ENCODE assay signal across 7 mouse cellular contexts in genomic region chr7:100123486-100123885, GRCm38 (mm10). TPM values are rescaled to one million over a fixed set of nuclear protein-coding genes. Genes with fewer than 3 reads are reported as not detected.
A peak's percentile ranks its signal among the peaks of the same experiment; 100 is the strongest.
DNase-seq lines count a peak whose midpoint lies in the region; TF ChIP-seq lines count a peak whose summit lies in the region.

No protein-coding gene starts in this region.

- peaks cover 26% of the 10 kb centered on the region for H3K79me2 ChIP-seq in C2C12 (ENCODE audit: control insufficient read depth, insufficient read depth)

- H3ac ChIP-seq in C2C12 (ENCODE audit: control insufficient read depth, insufficient read length, low read depth), result no peak overlapping the region

- TF ChIP-seq CTCF in C2C12 (IDR thresholded peaks at IDR 0.05; ENCODE audit: control insufficient read depth, insufficient read depth, insufficient read length), result no peak

- H3K27me3 ChIP-seq in C2C12 (ENCODE audit: control insufficient read depth, insufficient read depth, insufficient read length), result no peaks in the 10 kb centered on the region

- H3K79me3 ChIP-seq in C2C12 (ENCODE audit: low read depth), result peaks cover 13% of the 10 kb centered on the region

- peak; percentile 40 for DNase-seq in kidney, adult 18-20 months
- DNase-seq in kidney, adult 11 months, result no peak
- peak; percentile 17 for DNase-seq in Muller cell, postnatal 12 days (ENCODE audit: inconsistent ontology term)
- DNase-seq in embryo, embryonic 11.5 days (ENCODE audit: low read depth, low spot score), result peak; percentile 26
- DNase-seq in lung, postnatal 4 days, result peak; percentile 58 to 71
- peak; percentile 26 for DNase-seq in thymus, postnatal 25 days

- H3K4me3 ChIP-seq in C2C12 (ENCODE audit: insufficient read depth, poor library complexity, severe bottlenecking), result no peak overlapping the region

- H3K36me3 ChIP-seq in C2C12 (ENCODE audit: control insufficient read depth, insufficient read depth), result peaks cover 11% of the 10 kb centered on the region

TF ChIP-seq in C2C12, 6 proteins besides CTCF, POLR2A, EP300 and RAD21:
- no peak for TF ChIP-seq MAX (IDR thresholded peaks at IDR 0.05)
- TF ChIP-seq MYOD1 (IDR thresholded peaks at IDR 0.05; ENCODE audit: control insufficient read depth, insufficient read length, low read depth), result no peak
- TF ChIP-seq FOSL1 (IDR thresholded peaks at IDR 0.05; ENCODE audit: insufficient read depth, low read length, poor library complexity, severe bottlenecking), result no peak
- TF ChIP-seq MYOG (IDR thresholded peaks at IDR 0.05; ENCODE audit: control insufficient read depth, extremely low read depth, insufficient read length), result no peak
- TF ChIP-seq USF1 (IDR thresholded peaks at IDR 0.05; ENCODE audit: low read depth), result peak; percentile 44
- no peak for TF ChIP-seq CEBPB (IDR thresholded peaks at IDR 0.05; ENCODE audit: low read depth)

RNA-seq across cellular contexts. Expression of gene Pold3, which starts 2.1 kb away (rescaled TPM):
- polyA plus RNA-seq in C2C12 (2012; fragmentation: generic; extraction: Trizol), result 19.8 TPM

RNA-seq across cellular contexts. Expression of gene Lipt2, which starts 35.6 kb away (rescaled TPM):
- 5.6 TPM for polyA plus RNA-seq in C2C12 (2012; fragmentation: generic; extraction: Trizol)

RNA-seq across cellular contexts. Expression of gene Kcne3, which starts 52.8 kb away (rescaled TPM):
- polyA plus RNA-seq in C2C12 (2012; fragmentation: generic; extraction: Trizol), result not detected
